In the genomic region with DNA sequence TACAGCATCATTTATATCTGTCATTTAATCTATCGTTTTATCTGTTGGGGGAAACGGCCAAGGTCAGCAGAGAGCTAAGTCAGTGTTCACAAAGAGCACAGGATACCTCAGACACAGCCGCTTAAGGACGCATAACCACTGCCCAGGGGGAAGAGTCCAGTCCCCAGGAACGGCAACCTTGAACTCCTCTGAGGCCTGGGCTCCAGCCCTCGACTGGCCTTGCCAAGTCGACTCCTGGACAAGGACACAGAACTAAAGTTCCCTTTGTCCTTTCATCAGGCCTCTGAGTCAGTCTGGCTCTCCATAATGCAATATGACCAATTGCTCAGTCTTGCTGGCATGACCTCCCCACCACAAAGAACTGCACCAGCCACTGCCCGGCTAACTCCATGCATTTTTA, we compare ENCODE assay signal across 30 mouse cellular contexts. TPM values are rescaled to one million over a fixed set of nuclear protein-coding genes. Genes with fewer than 3 reads are reported as not detected.
DNase-seq lines count a peak whose midpoint lies in the region; ATAC-seq lines count a peak whose summit lies in the region.
"Had no signal": no experiment of that assay in that cellular context is flagged by ENCODE, and none has a peak within 500 bp of the region (broad histone marks: within the 10 kb centered on the region; RNA-seq: fewer than 3 reads in every experiment).

No protein-coding gene starts in this region.

- no peak overlapping the region for H3K4me3 ChIP-seq in hindbrain, embryonic 14.5 days (replicated peaks; ENCODE audit: low read length)
- H3K4me3 ChIP-seq in forebrain, embryonic 15.5 days, result no peak overlapping the region
- H3K4me3 ChIP-seq: erythroblast, embryonic 14.5 days; forebrain, embryonic 13.5 days; heart, adult 2 months; heart, embryonic 13.5 days; hindbrain, embryonic 15.5 days; limb, embryonic 10.5 days; limb, embryonic 15.5 days; liver, embryonic 15.5 days had no signal

- ATAC-seq in hindbrain, embryonic 14.5 days (ENCODE audit: low FRiP score), result no peak
- no peak for ATAC-seq in forebrain, embryonic 15.5 days (replicated peaks)
- ATAC-seq: forebrain, embryonic 13.5 days; inflammation-experienced regulatory T-cells, adult 6 months had no signal

- H3K9me3 ChIP-seq in hindbrain, embryonic 14.5 days (ENCODE audit: control insufficient read depth, low read length), result no peaks in the 10 kb centered on the region
- no peaks in the 10 kb centered on the region for H3K9me3 ChIP-seq in forebrain, embryonic 15.5 days
- H3K9me3 ChIP-seq: forebrain, embryonic 13.5 days; heart, embryonic 13.5 days; hindbrain, embryonic 15.5 days; limb, embryonic 10.5 days; limb, embryonic 15.5 days; liver, embryonic 15.5 days had no signal

- H3K9ac ChIP-seq in hindbrain, embryonic 14.5 days, result no peak overlapping the region
- no peak overlapping the region for H3K9ac ChIP-seq in forebrain, embryonic 15.5 days (replicated peaks)
- H3K9ac ChIP-seq: forebrain, embryonic 13.5 days; heart, embryonic 13.5 days; hindbrain, embryonic 15.5 days; limb, embryonic 15.5 days; liver, embryonic 15.5 days; lung, embryonic 14.5 days had no signal

- no peaks in the 10 kb centered on the region for H3K4me1 ChIP-seq in hindbrain, embryonic 14.5 days (replicated peaks; ENCODE audit: control insufficient read depth, insufficient read depth, low read length)
- H3K4me1 ChIP-seq in forebrain, embryonic 15.5 days, result no peaks in the 10 kb centered on the region
- H3K4me1 ChIP-seq: forebrain, embryonic 13.5 days; hindbrain, embryonic 15.5 days; limb, embryonic 10.5 days; limb, embryonic 15.5 days; liver, embryonic 15.5 days had no signal

- WGBS in hindbrain, embryonic 14.5 days, result 74% methylated on average over 8 of the region's 8 CpGs
- WGBS in forebrain, embryonic 15.5 days, result 83% methylated on average over 8 of the region's 8 CpGs

- DNase-seq in kidney, adult 9 months, result peak; percentile 24
- DNase-seq in kidney, postnatal 10 days, result no peak
- DNase-seq in 3T3-L1 (ENCODE audit: low read depth, low spot score), result peak; percentile 26
- peak; percentile 92 for DNase-seq in adrenal gland, adult 2 months
- peak; percentile 84 to 88 for DNase-seq in adrenal gland, postnatal 36 days
- DNase-seq in right cerebral cortex, adult 18-20 months, result no peak
- no peak for DNase-seq in hindbrain, embryonic 14.5 days (ENCODE audit: low spot score)
- DNase-seq: B cell, adult 2 months; cerebellum, adult 11-12 months; cerebellum, postnatal 14 days; gastrocnemius, postnatal 36 days; heart, adult 2 months; heart, postnatal 10 days; kidney, adult 18-20 months; layer of hippocampus, adult 9-11 months; lung, embryonic 14.5 days; lung, postnatal 14 days; midbrain, embryonic 14.5 days; thymus, adult 18-20 months; thymus, postnatal 36 days had no signal

- peaks cover 45% of the 10 kb centered on the region for H3K36me3 ChIP-seq in hindbrain, embryonic 14.5 days (replicated peaks; ENCODE audit: control insufficient read depth, insufficient read depth)
- 0 out of 2 replicates have a peak, but pooled peaks cover 9% of the 10 kb centered on the region for H3K36me3 ChIP-seq in forebrain, embryonic 15.5 days

- no peak overlapping the region for H3K4me2 ChIP-seq in hindbrain, embryonic 14.5 days (replicated peaks)
- no peak overlapping the region for H3K4me2 ChIP-seq in forebrain, embryonic 15.5 days (replicated peaks)
- H3K4me2 ChIP-seq: forebrain, embryonic 13.5 days; heart, embryonic 13.5 days; hindbrain, embryonic 15.5 days; limb, embryonic 15.5 days; liver, embryonic 15.5 days; lung, embryonic 14.5 days had no signal

- H3K27ac ChIP-seq in hindbrain, embryonic 14.5 days, result no peak overlapping the region
- no peak overlapping the region for H3K27ac ChIP-seq in forebrain, embryonic 15.5 days (replicated peaks)
- H3K27ac ChIP-seq: forebrain, embryonic 13.5 days; heart, adult 2 months; heart, embryonic 13.5 days; hindbrain, embryonic 15.5 days; kidney, postnatal 0 days; limb, embryonic 10.5 days; limb, embryonic 15.5 days; liver, embryonic 15.5 days had no signal

- no peaks in the 10 kb centered on the region for H3K27me3 ChIP-seq in hindbrain, embryonic 14.5 days (ENCODE audit: control insufficient read depth, insufficient read depth, low read length)
- H3K27me3 ChIP-seq in forebrain, embryonic 15.5 days, result no peaks in the 10 kb centered on the region
- H3K27me3 ChIP-seq: forebrain, embryonic 13.5 days; heart, embryonic 13.5 days; hindbrain, embryonic 15.5 days; limb, embryonic 15.5 days; liver, embryonic 15.5 days had no signal

RNA-seq across cellular contexts. Expression of gene Lmln, which starts 23.3 kb away (rescaled TPM):
- 10 to 100 TPM; 16.5 to 17.2 TPM for total RNA-seq in adrenal gland, adult 2 months (2021)
- polyA plus RNA-seq in adrenal gland, adult 2 months (2012; rRNA removed), result 5.5 and 9.6 TPM in 2 replicates
- total RNA-seq in adrenal gland, postnatal 36 days (2021), result 10 to 100 TPM; 12.9 TPM
- 3.8 and 4.5 TPM in 2 replicates for polyA plus RNA-seq in hindbrain, embryonic 14.5 days (2014; fragmentation: Nextera tagmentation; extraction: Ambion mirVana)
- polyA plus RNA-seq in forebrain, embryonic 15.5 days (2015; fragmentation: Nextera tagmentation; extraction: Ambion mirVana), result 3.3 and 3.7 TPM in 2 replicates

RNA-seq across cellular contexts. Expression of gene Rpl35a, which starts 29.4 kb away (rescaled TPM):
- 100 to 1,000 TPM; 378 to 722 TPM for total RNA-seq in adrenal gland, adult 2 months (2021)
- polyA plus RNA-seq in adrenal gland, adult 2 months (2012; rRNA removed), result 23.8 and 26.0 TPM in 2 replicates
- total RNA-seq in adrenal gland, postnatal 36 days (2021), result 100 to 1,000 TPM; 627 to 726 TPM
- polyA plus RNA-seq in hindbrain, embryonic 14.5 days (2014; fragmentation: Nextera tagmentation; extraction: Ambion mirVana), result 450 and 532 TPM in 2 replicates
- 534 and 571 TPM in 2 replicates for polyA plus RNA-seq in forebrain, embryonic 15.5 days (2015; fragmentation: Nextera tagmentation; extraction: Ambion mirVana)

RNA-seq across cellular contexts. Expression of gene Iqcg, which starts 29.6 kb away (rescaled TPM):
- total RNA-seq in adrenal gland, adult 2 months (2021), result 1 to 10 TPM; 1.8 to 2.0 TPM
- 0.01 and 0.06 TPM in 2 replicates for polyA plus RNA-seq in adrenal gland, adult 2 months (2012; rRNA removed)
- 1 to 10 TPM; 2.3 to 2.6 TPM for total RNA-seq in adrenal gland, postnatal 36 days (2021)
- 6.5 and 7.7 TPM in 2 replicates for polyA plus RNA-seq in hindbrain, embryonic 14.5 days (2014; fragmentation: Nextera tagmentation; extraction: Ambion mirVana)
- 3.1 and 4.7 TPM in 2 replicates for polyA plus RNA-seq in forebrain, embryonic 15.5 days (2015; fragmentation: Nextera tagmentation; extraction: Ambion mirVana)

Comparison
In these comparisons a context has a peak if more than half of its experiments do, and no peak if none do; other contexts are left out.
1. DNase-seq: peak in kidney, adult 9 months (single experiment), 3T3-L1 (single experiment), adrenal gland, adult 2 months (single experiment) and adrenal gland, postnatal 36 days (2 of 2); none in kidney, postnatal 10 days (single experiment), right cerebral cortex, adult 18-20 months (single experiment) and hindbrain, embryonic 14.5 days (single experiment).
2. RNA of gene Rpl35a, which starts 29.4 kb away (polyA plus RNA-seq): 534 to 571 TPM in forebrain, embryonic 15.5 days and 450 to 532 TPM in hindbrain, embryonic 14.5 days; 23.8 to 26.0 TPM in adrenal gland, adult 2 months; every median in the first group is over 10 times any median in the second.